Comparison of ENCODE assay signal across 8 mouse cellular contexts in genomic region chr9:121385091-121385748, GRCm38 (mm10).
DNase-seq lines count a peak whose midpoint lies in the region; ATAC-seq and TF ChIP-seq lines count a peak whose summit lies in the region.

No protein-coding gene starts in this region.

- H3K4me1 ChIP-seq in embryonic facial prominence, embryonic 13.5 days, result peaks cover 25% of the 10 kb centered on the region
- peaks cover 62% of the 10 kb centered on the region for H3K4me1 ChIP-seq in heart, embryonic 12.5 days (replicated peaks)
- H3K4me1 ChIP-seq in liver, postnatal 0 days (ENCODE audit: insufficient read depth), result peaks cover 31% of the 10 kb centered on the region
- H3K4me1 ChIP-seq in neural tube, embryonic 13.5 days (replicated peaks), result peaks cover 57% of the 10 kb centered on the region

- WGBS in embryonic facial prominence, embryonic 13.5 days, result 34% methylated on average over 16 of the region's 16 CpGs
- 30% methylated on average over 16 of the region's 16 CpGs for WGBS in heart, embryonic 12.5 days
- WGBS in liver, postnatal 0 days (ENCODE audit: insufficient replicate concordance), result 37% methylated on average over 16 of the region's 16 CpGs
- 40% methylated on average over 16 of the region's 16 CpGs for WGBS in neural tube, embryonic 13.5 days

- no peak overlapping the region for H3K27ac ChIP-seq in embryonic facial prominence, embryonic 13.5 days
- no peak overlapping the region for H3K27ac ChIP-seq in heart, embryonic 12.5 days (ENCODE audit: poor library complexity, severe bottlenecking)
- no peak overlapping the region for H3K27ac ChIP-seq in liver, postnatal 0 days (ENCODE audit: low read depth)
- H3K27ac ChIP-seq in neural tube, embryonic 13.5 days (replicated peaks), result peak overlapping the region; percentile 49; the same call in 1 of the 2 replicates

- H3K4me2 ChIP-seq in embryonic facial prominence, embryonic 13.5 days, result 0 out of 2 replicates have a peak overlapping the region, but pooled peaks have one; percentile 22
- H3K4me2 ChIP-seq in heart, embryonic 12.5 days, result no peak overlapping the region; the same call in 1 of the 2 replicates
- H3K4me2 ChIP-seq in liver, postnatal 0 days (ENCODE audit: low read depth, low read length), result peak overlapping the region; percentile 28; the same call in 1 of the 2 replicates
- H3K4me2 ChIP-seq in neural tube, embryonic 13.5 days, result no peak overlapping the region

- TF ChIP-seq EP300 in liver, postnatal 0 days (IDR thresholded peaks at IDR 0.05; ENCODE audit: low read depth), result no peak

- no peaks in the 10 kb centered on the region for H3K27me3 ChIP-seq in embryonic facial prominence, embryonic 13.5 days
- no peaks in the 10 kb centered on the region for H3K27me3 ChIP-seq in heart, embryonic 12.5 days (replicated peaks)
- H3K27me3 ChIP-seq in liver, postnatal 0 days (ENCODE audit: insufficient read depth, low read length), result no peaks in the 10 kb centered on the region
- no peaks in the 10 kb centered on the region for H3K27me3 ChIP-seq in neural tube, embryonic 13.5 days

- peak; percentile 95 for TF ChIP-seq CTCF in liver, postnatal 0 days (IDR thresholded peaks at IDR 0.05; ENCODE audit: low read depth)

- peak; percentile 45 for ATAC-seq in CD4-positive, CD25-positive, alpha-beta regulatory T cell, adult 4 months
- ATAC-seq in embryonic facial prominence, embryonic 13.5 days (ENCODE audit: insufficient number of reproducible peaks, insufficient read depth, low FRiP score, low TSS enrichment, low read depth), result no peak
- no peak for ATAC-seq in heart, embryonic 12.5 days (ENCODE audit: insufficient number of reproducible peaks, low FRiP score)
- no peak for ATAC-seq in liver, postnatal 0 days
- peak; percentile 34; the same call in 1 of the 2 replicates for ATAC-seq in neural tube, embryonic 13.5 days (ENCODE audit: low read depth)

- no peaks in the 10 kb centered on the region for H3K9me3 ChIP-seq in embryonic facial prominence, embryonic 13.5 days
- no peaks in the 10 kb centered on the region for H3K9me3 ChIP-seq in heart, embryonic 12.5 days (replicated peaks)
- no peaks in the 10 kb centered on the region for H3K9me3 ChIP-seq in liver, postnatal 0 days (ENCODE audit: low read length)
- H3K9me3 ChIP-seq in neural tube, embryonic 13.5 days, result no peaks in the 10 kb centered on the region

- H3K9ac ChIP-seq in embryonic facial prominence, embryonic 13.5 days, result peak overlapping the region; percentile 41; the same call in 1 of the 2 replicates
- 0 out of 2 replicates have a peak overlapping the region, but pooled peaks have one; percentile 41 for H3K9ac ChIP-seq in heart, embryonic 12.5 days
- no peak overlapping the region; the same call in 1 of the 2 replicates for H3K9ac ChIP-seq in liver, postnatal 0 days (replicated peaks)
- peak overlapping the region; percentile 41 for H3K9ac ChIP-seq in neural tube, embryonic 13.5 days

- H3K36me3 ChIP-seq in embryonic facial prominence, embryonic 13.5 days, result no peaks in the 10 kb centered on the region
- peaks cover 7% of the 10 kb centered on the region; the same call in 1 of the 2 replicates for H3K36me3 ChIP-seq in heart, embryonic 12.5 days
- H3K36me3 ChIP-seq in liver, postnatal 0 days (replicated peaks; ENCODE audit: insufficient read depth, low read length), result no peaks in the 10 kb centered on the region
- H3K36me3 ChIP-seq in neural tube, embryonic 13.5 days, result no peaks in the 10 kb centered on the region

- H3K4me3 ChIP-seq in embryonic facial prominence, embryonic 13.5 days, result peak overlapping the region; percentile 6; the same call in 1 of the 2 replicates
- H3K4me3 ChIP-seq in heart, embryonic 12.5 days, result no peak overlapping the region
- H3K4me3 ChIP-seq in liver, postnatal 0 days (ENCODE audit: low read depth, low read length), result no peak overlapping the region
- H3K4me3 ChIP-seq in neural tube, embryonic 13.5 days, result no peak overlapping the region

- peak; percentile 85 for DNase-seq in adrenal gland, postnatal 14 days
- peak; percentile 90 to 91 for DNase-seq in kidney, postnatal 36 days
- DNase-seq in liver, postnatal 0 days, result peak; percentile 85
- peak; percentile 62 for DNase-seq in testis, postnatal 14 days (ENCODE audit: low spot score)

Comparison
In these comparisons a context has a peak if more than half of its experiments do, and no peak if none do; other contexts are left out.
1. ATAC-seq: peak in CD4-positive, CD25-positive, alpha-beta regulatory T cell, adult 4 months (single experiment) and neural tube, embryonic 13.5 days (single experiment); none in embryonic facial prominence, embryonic 13.5 days (single experiment), heart, embryonic 12.5 days (single experiment) and liver, postnatal 0 days (single experiment).
2. H3K4me2 ChIP-seq: peak in embryonic facial prominence, embryonic 13.5 days (single experiment) and liver, postnatal 0 days (single experiment); none in heart, embryonic 12.5 days (single experiment) and neural tube, embryonic 13.5 days (single experiment).
3. Peak in every context shown above with its lines, with median percentiles within 50 percentile points of each other: DNase-seq.